Mouse (Mus musculus): ENCODE results near the gene Coq3.

GRCm38 (mm10) chr4:21885831-21886230 is 6.4 kb downstream of the Coq3 start:
- TF ChIP-seq GATA1 (IDR thresholded peaks at IDR 0.05; ENCODE audit: low read length) (no peak), TAL1 (IDR thresholded peaks at IDR 0.05; ENCODE audit: low read length) (no peak)
